Comparison of ENCODE assay signal across 24 mouse cellular contexts in the genomic region with DNA sequence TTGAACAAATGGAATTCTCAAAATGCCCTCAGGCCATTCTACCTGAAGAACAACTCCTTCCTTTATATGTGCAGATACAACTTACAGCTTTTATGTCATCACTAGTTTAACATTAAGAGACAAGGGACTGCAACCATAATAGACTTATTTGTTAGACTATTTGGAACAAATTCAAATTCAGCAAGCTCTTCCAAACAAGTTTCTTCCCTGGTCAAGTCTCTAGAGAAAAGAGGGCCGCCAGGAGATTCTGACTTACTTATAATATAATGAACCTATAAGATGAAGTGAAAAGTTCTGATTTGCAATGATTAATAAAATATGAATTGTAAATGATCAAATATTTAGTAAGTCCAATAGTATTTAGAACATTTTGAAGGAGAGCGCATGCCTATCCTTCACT. TPM values are rescaled to one million over a fixed set of nuclear protein-coding genes. Genes with fewer than 3 reads are reported as not detected.
"Had no signal": no experiment of that assay in that cellular context is flagged by ENCODE, and none has a peak within 500 bp of the region (broad histone marks: within the 10 kb centered on the region; RNA-seq: fewer than 3 reads in every experiment).

Gene Olfr1238 (minus strand): TSS at position 101 of the 400 bp plus-strand sequence.

- H3K4me2 ChIP-seq: neural tube, embryonic 13.5 days; neural tube, embryonic 15.5 days; stomach, embryonic 15.5 days had no signal

- H3K9ac ChIP-seq: neural tube, embryonic 13.5 days; neural tube, embryonic 15.5 days; stomach, embryonic 15.5 days had no signal

- H3K4me3 ChIP-seq: neural tube, embryonic 13.5 days; neural tube, embryonic 15.5 days; stomach, embryonic 15.5 days had no signal

- H3K36me3 ChIP-seq: neural tube, embryonic 13.5 days; neural tube, embryonic 15.5 days; stomach, embryonic 15.5 days had no signal

- DNase-seq: retina, postnatal 1 day; right cerebral cortex, adult 18-20 months; right cerebral cortex, postnatal 14 days; right cerebral cortex, postnatal 25 days; right cerebral cortex, postnatal 4 days; spleen, adult 18-20 months; thymus, adult 18-20 months; thymus, adult 2 months; thymus, postnatal 14 days; thymus, postnatal 25 days; thymus, postnatal 36 days; thymus, postnatal 4 days had no signal

- H3K27ac ChIP-seq: neural tube, embryonic 13.5 days; neural tube, embryonic 15.5 days; stomach, embryonic 15.5 days; stomach, postnatal 0 days had no signal

- H3K27me3 ChIP-seq: neural tube, embryonic 13.5 days; neural tube, embryonic 15.5 days; stomach, embryonic 15.5 days had no signal

- H3K9me3 ChIP-seq: neural tube, embryonic 13.5 days; neural tube, embryonic 15.5 days; stomach, embryonic 15.5 days had no signal

- H3K4me1 ChIP-seq: neural tube, embryonic 13.5 days; neural tube, embryonic 15.5 days; stomach, embryonic 15.5 days had no signal

RNA-seq across cellular contexts. Expression of gene Olfr1238, which starts in this region (rescaled TPM):
- polyA plus RNA-seq: neural tube, embryonic 13.5 days; neural tube, embryonic 14.5 days; neural tube, embryonic 15.5 days; small intestine, adult 2 months; spleen, adult 2 months; stomach, embryonic 14.5 days; stomach, embryonic 15.5 days; stomach, embryonic 16.5 days; stomach, postnatal 0 days; testis, adult 2 months; thymus, adult 2 months; thymus, postnatal 0 days; urinary bladder, adult 2 months had no signal
